Mouse (Mus musculus) heart, adult 9 months (tissue): ENCODE results near the gene Ppp1r12b.

Source experiments
- DNase-seq, 2 experiments: peaks; one replicate each; pipeline ENCODE4 v3.0.0; 2022; ENCODE audit warnings: low spot score in 2 of 2

Ppp1r12b gene

GRCm38 (mm10) chr1:134955637-134956176, at the start of gene Ppp1r12b:
TSS of gene Ppp1r12b (minus strand) at chr1:134955942.
- peak; percentile 96 to 97 for DNase-seq

- DNase-seq = no peak
These were observed 47.6 kb upstream of the Ppp1r12b start for GRCm38 (mm10) chr1:135003346-135003745.

GRCm38 (mm10) chr1:135000527-135000926, 44.8 kb upstream of the Ppp1r12b start:
- no peak for DNase-seq

- DNase-seq = no peak
These were observed 42.5 kb upstream of the Ppp1r12b start for GRCm38 (mm10) chr1:134998231-134998630.

- DNase-seq = no peak
These were observed 41.8 kb upstream of the Ppp1r12b start for GRCm38 (mm10) chr1:134997568-134997967.

GRCm38 (mm10) chr1:134996471-134996870, 40.7 kb upstream of the Ppp1r12b start:
- no peak for DNase-seq

- DNase-seq = no peak
These were observed 40.2 kb upstream of the Ppp1r12b start for GRCm38 (mm10) chr1:134995954-134996353.

GRCm38 (mm10) chr1:134995437-134995836, 39.7 kb upstream of the Ppp1r12b start:
- DNase-seq = no peak

GRCm38 (mm10) chr1:134994739-134995138, 39.0 kb upstream of the Ppp1r12b start:
- no peak for DNase-seq

GRCm38 (mm10) chr1:134992046-134992645, 36.4 kb upstream of the Ppp1r12b start:
- peak in 1 of 2 experiments; percentile 17 for DNase-seq

- DNase-seq = peak in 1 of 2 experiments; percentile 67
These were observed 33.6 kb upstream of the Ppp1r12b start for GRCm38 (mm10) chr1:134989372-134989771.

- DNase-seq = no peak
These were observed 32.2 kb upstream of the Ppp1r12b start for GRCm38 (mm10) chr1:134987962-134988341.

GRCm38 (mm10) chr1:134987173-134987961, 31.6 kb upstream of the Ppp1r12b start:
- DNase-seq = peak in 1 of 2 experiments; percentile 15

- DNase-seq = no peak
These were observed 17.2 kb upstream of the Ppp1r12b start for GRCm38 (mm10) chr1:134972920-134973319.

- DNase-seq = no peak
These were observed 9.7 kb upstream of the Ppp1r12b start for GRCm38 (mm10) chr1:134965430-134965829.

- no peak for DNase-seq
These were observed 7.1 kb upstream of the Ppp1r12b start for GRCm38 (mm10) chr1:134962821-134963220.

- DNase-seq = peak; percentile 93 to 95
These were observed 6.5 kb upstream of the Ppp1r12b start, which contains the start of gene Ube2t for GRCm38 (mm10) chr1:134962053-134962803. TSS of gene Ube2t (plus strand) at chr1:134962565.

- DNase-seq = no peak
These were observed 4.9 kb upstream of the Ppp1r12b start for GRCm38 (mm10) chr1:134960634-134961033.

- peak; percentile 21 to 24 for DNase-seq
These were observed 599 bp downstream of the Ppp1r12b start for GRCm38 (mm10) chr1:134955050-134955636.

- DNase-seq = peak in 1 of 2 experiments; percentile 41
These were observed 5.8 kb downstream of the Ppp1r12b start for GRCm38 (mm10) chr1:134949946-134950345.

GRCm38 (mm10) chr1:134947590-134947989, 8.2 kb downstream of the Ppp1r12b start:
- DNase-seq = no peak

- DNase-seq = no peak
These were observed 12.8 kb downstream of the Ppp1r12b start for GRCm38 (mm10) chr1:134942898-134943297.
